Mouse (Mus musculus) fat pad, adult 2 months (tissue): ENCODE measurements around the gene Gm14147.
"Not testable (repeated sequence)": the region's sequence is repeated elsewhere in the genome, so short reads cannot be mapped to it uniquely, and the experiment has no call there.

Source experiments
- DNase-seq: peaks from one replicate; pipeline ENCODE4 v3.0.0-alpha.2; 2011; ENCODE audit warnings: low read depth, low spot score; ENCODE audit errors: extremely low read depth

Gene Gm14147

DNA sequence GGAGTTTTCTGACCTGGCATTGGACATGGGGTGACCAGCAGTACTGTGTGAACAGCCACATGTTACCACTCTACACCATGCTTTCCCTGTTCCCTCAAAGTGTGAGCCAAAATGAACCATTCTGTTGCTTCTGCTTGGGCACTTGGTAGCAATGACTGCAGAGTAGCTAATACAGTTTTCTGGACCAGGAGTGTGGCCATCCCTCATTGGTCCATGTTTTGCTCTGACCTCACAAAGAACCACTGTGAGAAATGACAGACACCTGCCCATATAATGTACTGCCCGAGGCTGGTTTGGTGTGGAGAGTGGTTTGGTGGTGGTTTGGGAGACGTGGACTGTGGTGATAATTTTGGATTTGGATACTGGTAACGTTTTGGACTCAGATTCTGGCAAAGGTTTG, at the start of gene Gm14147:
Gene Gm14147 (plus strand): TSS at position 301 of the 400 bp plus-strand sequence.
- DNase-seq: not testable (repeated sequence)

DNA sequence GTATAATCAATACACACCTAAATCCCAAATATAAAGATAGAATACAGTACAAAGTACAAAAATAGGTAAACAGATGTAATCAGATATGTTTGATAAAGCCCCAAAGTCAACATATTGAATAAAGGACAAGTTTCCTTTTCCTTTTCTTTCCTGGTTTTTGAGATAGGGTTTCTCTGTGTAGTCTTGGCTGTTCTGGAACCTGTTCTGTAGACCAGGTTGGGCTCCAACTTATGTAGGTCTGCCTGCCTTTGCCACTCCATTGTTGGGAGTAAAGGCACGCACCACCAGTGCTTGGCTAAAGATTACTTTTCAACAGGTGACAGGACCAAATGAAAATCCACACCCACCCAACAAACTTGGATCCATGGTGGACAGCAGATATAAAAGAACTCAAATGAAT, 41.4 kb upstream of the Gm14147 start:
- DNase-seq: no peak

DNA sequence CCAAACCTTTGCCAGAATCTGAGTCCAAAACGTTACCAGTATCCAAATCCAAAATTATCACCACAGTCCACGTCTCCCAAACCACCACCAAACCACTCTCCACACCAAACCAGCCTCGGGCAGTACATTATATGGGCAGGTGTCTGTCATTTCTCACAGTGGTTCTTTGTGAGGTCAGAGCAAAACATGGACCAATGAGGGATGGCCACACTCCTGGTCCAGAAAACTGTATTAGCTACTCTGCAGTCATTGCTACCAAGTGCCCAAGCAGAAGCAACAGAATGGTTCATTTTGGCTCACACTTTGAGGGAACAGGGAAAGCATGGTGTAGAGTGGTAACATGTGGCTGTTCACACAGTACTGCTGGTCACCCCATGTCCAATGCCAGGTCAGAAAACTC, 5.8 kb upstream of the Gm14147 start, which contains the start of gene Gm14151:
Gene Gm14151 (minus strand): TSS at position 101 of the 400 bp plus-strand sequence.
- DNase-seq: not testable (repeated sequence)
